Mouse (Mus musculus): Measurements from ENCODE around the gene D230025D16Rik. TPM values are rescaled to one million over a fixed set of nuclear protein-coding genes. Genes with fewer than 3 reads are reported as not detected.
"Not testable (repeated sequence)": the region's sequence is repeated elsewhere in the genome, so short reads cannot be mapped to it uniquely, and the experiment has no call there.

The D230025D16Rik gene
- total RNA-seq, 1 experiment from 2014 or later = 32.3 TPM

DNA sequence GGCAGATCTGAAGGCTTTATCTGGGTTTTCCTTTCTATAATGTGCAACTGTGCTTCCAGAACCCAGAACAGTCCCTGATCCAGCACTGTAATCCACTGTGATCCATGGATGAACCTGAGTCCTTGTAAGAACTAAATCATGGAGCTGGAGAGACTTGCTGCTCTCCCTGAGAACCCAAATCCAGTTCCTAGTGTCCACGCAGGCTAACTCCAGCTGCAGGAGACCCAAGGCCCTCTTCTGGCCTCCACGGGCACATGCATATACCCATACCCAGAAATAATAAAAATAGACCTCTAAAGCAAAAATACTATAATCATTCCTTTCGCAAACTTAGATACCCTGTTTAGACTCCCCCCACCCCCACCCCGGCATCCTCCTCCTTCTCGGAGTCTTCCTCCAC, 63.3 kb downstream of the D230025D16Rik start:
- ATAC-seq (replicated peaks; ENCODE audit: insufficient number of reproducible peaks, low FRiP score, low TSS enrichment, poor library complexity, severe bottlenecking) = no peak

DNA sequence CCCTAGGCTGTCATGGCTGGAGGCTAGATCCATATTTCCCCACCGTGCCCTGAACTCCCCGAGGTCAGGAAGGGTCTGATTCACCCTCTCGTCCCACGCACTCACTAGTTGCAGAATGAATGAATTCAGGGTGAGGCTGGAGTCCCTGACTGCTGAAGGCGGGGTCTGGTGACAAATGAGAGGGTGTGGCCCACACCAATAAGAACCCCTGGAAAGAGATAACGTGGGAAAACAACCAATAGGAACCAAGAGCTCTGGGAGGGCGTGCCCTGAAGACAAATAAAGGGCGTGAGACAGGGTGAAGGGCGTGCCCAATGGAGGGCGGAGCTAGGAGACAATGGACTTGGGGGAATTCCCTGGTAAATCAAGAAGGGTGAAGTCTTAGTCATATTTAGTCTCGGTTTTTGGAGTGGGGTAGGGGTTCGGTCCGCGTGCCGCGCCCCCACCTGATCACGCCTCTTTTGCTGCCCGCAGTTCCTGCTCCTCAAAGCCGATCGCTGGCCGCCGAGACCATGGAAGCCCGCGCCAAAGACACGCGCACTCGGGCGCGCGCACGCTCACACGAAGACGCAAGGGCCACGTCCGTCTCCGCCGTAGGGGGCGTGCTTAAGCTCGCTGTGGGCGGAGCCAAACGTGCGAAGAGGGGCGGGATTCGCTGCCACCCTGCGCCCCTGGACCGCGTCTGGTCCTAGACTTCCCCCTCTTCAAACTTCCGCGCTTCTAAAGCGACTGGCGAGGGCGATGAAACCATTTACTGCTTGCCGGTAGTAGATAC, 64.2 kb downstream of the D230025D16Rik start:
- ATAC-seq (replicated peaks; ENCODE audit: insufficient number of reproducible peaks, low FRiP score, low TSS enrichment, poor library complexity, severe bottlenecking) = peak; percentile 80

DNA sequence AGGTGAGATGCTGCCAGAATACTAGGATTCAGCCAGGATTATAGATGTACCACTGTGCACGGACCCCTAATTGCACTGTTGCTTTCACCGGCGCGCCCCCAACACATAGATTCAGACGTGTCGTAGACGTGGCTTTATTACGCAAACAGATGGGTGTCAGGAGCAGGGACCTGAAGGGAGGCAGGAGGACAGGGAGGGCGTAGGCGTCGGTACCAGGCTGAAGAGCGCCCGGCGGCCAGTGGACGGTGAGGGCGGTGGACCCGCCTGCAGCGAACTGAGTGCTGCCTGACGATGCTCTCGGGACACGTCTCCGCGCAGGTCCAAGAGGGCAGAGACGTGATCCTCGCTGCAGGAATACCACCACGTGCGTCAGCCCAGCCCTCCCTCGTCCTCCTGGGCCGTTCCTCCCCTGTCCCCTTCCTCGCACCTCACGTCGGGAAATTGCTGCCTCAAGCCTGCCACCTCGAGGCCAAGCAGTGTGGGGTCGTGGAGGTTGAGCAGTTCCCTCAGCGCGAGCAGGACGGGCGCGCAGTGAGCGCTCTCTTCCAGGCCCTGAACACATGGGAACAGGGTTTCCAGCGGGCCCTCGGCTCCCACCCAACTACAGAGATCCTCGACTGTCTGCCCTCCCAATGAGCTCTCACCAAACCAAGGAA, 65.0 kb downstream of the D230025D16Rik start, which contains the start of gene 4931428F04Rik:
TSS of gene 4931428F04Rik (minus strand) at position 60 of the 656 bp plus-strand sequence.
- ATAC-seq (replicated peaks; ENCODE audit: insufficient number of reproducible peaks, low FRiP score, low TSS enrichment, poor library complexity, severe bottlenecking) = 0 out of 2 replicates have a peak, but pooled peaks have one; percentile 1

- peak; percentile 57 for ATAC-seq (replicated peaks; ENCODE audit: insufficient number of reproducible peaks, low FRiP score, low TSS enrichment, poor library complexity, severe bottlenecking)
These were observed 65.8 kb downstream of the D230025D16Rik start for GRCm38 (mm10) chr8:105290554-105291314.

DNA sequence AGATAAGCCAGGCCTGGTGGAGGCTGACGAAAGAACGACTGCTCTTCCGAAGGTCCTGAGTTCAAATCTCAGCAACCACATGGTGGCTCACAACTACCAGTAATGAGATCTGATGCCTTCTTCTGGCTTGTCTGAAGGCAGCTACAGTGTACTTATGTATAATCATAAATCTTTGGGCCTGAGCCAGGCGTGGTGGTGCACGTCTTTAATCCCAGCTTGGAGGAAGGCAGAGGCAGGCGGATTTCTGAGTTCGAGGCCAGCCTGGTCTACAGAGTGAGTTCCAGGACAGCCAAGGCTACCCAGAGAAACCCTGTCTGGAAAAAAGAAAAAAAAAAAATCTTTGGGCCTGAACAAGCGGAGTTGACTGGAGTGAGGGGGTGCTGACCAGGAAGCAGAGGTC, 66.4 kb downstream of the D230025D16Rik start:
- ATAC-seq (replicated peaks; ENCODE audit: insufficient number of reproducible peaks, low FRiP score, low TSS enrichment, poor library complexity, severe bottlenecking) = not testable (repeated sequence)

DNA sequence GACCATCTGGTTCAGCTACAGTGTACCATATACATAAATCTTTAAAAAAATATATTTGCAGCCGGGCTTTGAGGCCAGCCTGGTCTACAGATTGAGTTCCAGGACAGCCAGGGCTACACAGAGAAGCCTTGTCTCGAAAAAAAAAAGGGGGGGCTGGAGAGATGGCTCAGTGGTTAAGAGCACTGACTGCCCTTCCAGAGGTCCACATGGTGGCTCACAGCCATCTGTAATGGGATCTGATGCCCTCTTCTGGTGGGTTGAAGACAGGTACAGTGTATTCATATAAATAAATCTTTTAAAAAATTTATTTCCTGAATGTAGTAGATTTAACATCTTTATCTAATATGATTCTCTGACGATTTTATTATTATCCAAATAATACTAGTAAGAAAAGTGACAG, 66.9 kb downstream of the D230025D16Rik start:
- ATAC-seq (replicated peaks; ENCODE audit: insufficient number of reproducible peaks, low FRiP score, low TSS enrichment, poor library complexity, severe bottlenecking) = not testable (repeated sequence)

GRCm38 (mm10) chr8:105292471-105292870, 67.5 kb downstream of the D230025D16Rik start:
- ATAC-seq (replicated peaks; ENCODE audit: insufficient number of reproducible peaks, low FRiP score, low TSS enrichment, poor library complexity, severe bottlenecking) = no peak

DNA sequence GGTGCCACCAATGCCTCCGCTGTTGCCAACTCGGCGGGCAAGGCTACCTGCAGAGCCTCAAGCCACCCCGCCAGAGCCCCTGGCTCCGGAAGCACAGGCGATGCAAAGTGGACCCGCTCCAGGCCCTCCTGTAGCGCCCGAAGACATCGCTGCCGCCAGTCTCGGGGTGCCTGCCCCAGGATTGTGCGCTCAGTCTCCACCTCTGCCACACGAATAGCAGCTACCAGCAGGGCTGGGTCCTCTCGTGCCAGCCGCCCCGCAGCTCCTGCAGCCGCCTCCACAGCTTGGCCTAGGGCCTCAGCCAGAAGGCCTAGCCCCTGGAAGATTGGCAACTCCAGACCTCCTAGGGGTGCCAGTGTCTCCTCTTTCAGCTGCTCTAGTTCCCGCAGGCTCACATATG, 68.5 kb downstream of the D230025D16Rik start:
- ATAC-seq (replicated peaks; ENCODE audit: insufficient number of reproducible peaks, low FRiP score, low TSS enrichment, poor library complexity, severe bottlenecking) = no peak

DNA sequence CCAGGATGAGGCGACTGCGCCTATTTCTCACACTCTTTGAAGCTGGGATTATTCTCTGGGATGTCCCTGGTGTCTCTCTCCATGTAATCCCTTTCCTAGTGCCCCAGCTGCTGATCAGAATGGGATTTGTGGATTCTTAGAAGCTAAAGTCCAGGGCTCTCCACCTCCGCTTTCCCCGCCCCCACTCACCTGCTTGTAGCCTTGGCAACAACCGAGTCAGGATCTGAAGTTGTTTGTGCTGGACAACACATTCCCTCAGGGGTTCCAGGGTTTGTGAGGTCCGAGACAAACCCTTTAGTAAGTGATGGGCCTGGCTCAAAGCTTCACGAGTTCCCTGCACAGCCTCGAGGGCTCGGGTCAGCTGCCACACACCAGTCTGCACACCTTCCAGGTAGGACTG, 69.8 kb downstream of the D230025D16Rik start:
- no peak for ATAC-seq (replicated peaks; ENCODE audit: insufficient number of reproducible peaks, low FRiP score, low TSS enrichment, poor library complexity, severe bottlenecking)

- ATAC-seq (replicated peaks; ENCODE audit: insufficient number of reproducible peaks, low FRiP score, low TSS enrichment, poor library complexity, severe bottlenecking) = no peak
These were observed 70.3 kb downstream of the D230025D16Rik start for GRCm38 (mm10) chr8:105295256-105295655.

GRCm38 (mm10) chr8:105295895-105296573, 71.1 kb downstream of the D230025D16Rik start, which contains the start of gene Exoc3l:
Exoc3l (minus strand) TSS chr8:105296101.
- ATAC-seq (replicated peaks; ENCODE audit: insufficient number of reproducible peaks, low FRiP score, low TSS enrichment, poor library complexity, severe bottlenecking) = no peak

DNA sequence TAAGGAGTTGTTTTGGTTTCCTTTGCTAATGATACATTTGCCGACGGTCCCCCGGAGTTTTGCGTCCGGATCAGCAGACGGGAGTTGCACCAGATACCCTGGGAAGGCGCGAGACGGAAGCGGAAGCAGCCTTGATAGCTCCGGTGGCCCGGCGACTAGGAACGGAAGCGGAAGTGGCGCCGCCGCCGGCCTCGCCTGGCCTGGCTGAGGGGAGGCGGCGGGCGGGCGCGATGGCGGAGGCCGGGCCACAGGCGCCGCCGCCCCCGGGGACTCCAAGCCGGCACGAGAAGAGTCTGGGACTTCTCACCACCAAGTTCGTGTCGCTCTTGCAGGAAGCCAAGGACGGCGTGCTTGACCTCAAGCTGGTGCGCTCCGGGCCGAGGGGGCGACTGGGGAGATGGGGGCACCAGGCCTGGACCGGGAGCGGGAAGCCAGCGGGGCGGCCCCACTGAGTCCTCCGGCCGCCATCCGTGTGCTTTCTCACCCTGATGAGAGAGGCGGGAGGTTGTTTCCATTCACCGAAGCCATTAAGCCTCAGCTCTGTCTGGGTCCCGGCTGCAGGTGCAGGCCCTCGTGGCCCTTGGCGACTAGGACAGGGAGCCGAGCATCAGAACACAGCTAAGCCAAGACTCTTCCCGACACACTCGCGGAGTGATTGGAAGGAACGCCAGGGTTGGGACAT, 72.7 kb downstream of the D230025D16Rik start, which contains the start of gene E2f4:
TSS of gene E2f4 (plus strand) at position 153 of the 682 bp plus-strand sequence.
- peak; percentile 87 for ATAC-seq (replicated peaks; ENCODE audit: insufficient number of reproducible peaks, low FRiP score, low TSS enrichment, poor library complexity, severe bottlenecking)

DNA sequence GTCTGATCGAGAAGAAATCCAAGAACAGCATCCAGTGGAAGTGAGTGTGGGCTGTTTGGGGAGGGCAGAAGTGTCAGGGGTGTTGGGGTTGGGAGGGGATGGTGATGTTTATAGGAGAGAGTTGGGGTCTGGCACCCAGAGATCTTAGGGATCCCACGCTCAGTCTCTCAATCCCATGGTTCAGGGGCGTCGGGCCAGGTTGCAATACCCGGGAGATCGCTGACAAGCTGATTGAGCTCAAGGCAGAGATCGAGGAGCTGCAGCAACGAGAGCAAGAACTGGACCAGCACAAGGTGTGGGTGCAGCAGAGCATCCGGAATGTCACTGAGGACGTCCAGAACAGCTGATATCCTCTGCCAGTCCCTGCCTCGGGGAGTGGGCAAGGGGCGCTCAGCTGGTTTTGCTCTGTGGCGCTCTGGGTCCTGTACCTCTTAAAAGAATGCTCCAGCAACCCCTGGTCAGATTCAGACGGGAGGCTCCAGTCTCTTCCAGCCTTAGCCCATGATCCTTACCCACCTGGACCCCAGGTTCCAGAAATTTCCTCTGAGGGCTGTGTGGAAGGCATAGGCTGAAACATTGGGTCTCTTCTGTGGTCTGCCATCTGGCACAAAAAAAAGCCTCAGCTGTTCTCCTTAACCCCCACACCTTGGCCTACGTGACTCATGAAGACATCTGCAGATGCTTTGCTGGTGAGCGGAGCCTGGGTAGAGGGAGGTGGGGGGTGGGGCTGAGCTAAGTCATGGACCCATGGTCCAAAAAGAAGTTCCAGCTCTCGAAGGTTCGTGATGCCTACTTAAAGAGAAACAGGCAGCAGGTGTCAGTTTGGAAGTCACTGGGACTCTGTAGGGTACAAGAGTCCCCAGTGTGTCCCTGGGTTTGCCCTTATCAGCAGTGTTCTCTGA, 73.7 kb downstream of the D230025D16Rik start:
- no peak for ATAC-seq (replicated peaks; ENCODE audit: insufficient number of reproducible peaks, low FRiP score, low TSS enrichment, poor library complexity, severe bottlenecking)

DNA sequence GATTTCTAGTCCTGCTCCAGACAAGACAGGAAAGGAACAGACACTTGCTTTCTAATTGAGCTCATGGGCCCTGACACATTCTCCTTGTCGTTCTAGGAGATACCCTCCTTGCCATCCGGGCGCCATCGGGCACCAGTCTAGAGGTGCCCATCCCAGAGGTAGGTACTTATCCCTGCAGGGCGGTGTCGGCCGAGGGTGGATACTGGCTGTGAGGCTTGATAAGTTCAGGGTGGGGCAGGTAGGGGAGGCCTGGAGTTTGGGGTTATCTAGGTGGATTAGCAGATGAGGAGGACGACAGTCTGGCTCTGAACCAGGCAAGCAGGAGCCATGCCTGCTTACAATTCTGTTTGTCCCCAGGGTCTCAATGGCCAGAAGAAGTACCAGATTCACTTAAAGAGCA, 75.0 kb downstream of the D230025D16Rik start:
- ATAC-seq (replicated peaks; ENCODE audit: insufficient number of reproducible peaks, low FRiP score, low TSS enrichment, poor library complexity, severe bottlenecking) = no peak

All from monocyte, adult 5-6 weeks (primary cell).